Mouse (Mus musculus) MEL (cell line): Measurements from ENCODE around the gene Maml3. TPM values are rescaled to one million over a fixed set of nuclear protein-coding genes. Genes with fewer than 3 reads are reported as not detected.

Experiments
- DNase-seq: peaks from one replicate; pipeline ENCODE4 v3.0.0; 2011; ENCODE audit warnings: low read depth, low spot score
- H3K27ac ChIP-seq: 2 replicates; pipeline ENCODE4 v1.5.1; 2012; ENCODE audit warnings: low read depth, mild to moderate bottlenecking, control low read depth, low read length, moderate library complexity; ENCODE audit not compliant: control insufficient read depth
- H3K27me3 ChIP-seq, 2 experiments: fragments of 150-350 bp in 1 of 2; sonication (generic) in 1 of 2; 2 replicates each; pipeline ENCODE4 v1.6.1; 2012; ENCODE audit warnings: low read length in 2 of 2, mild to moderate bottlenecking in 2 of 2, improper control_type of control experiment in 1 of 2, moderate library complexity in 1 of 2; ENCODE audit not compliant: insufficient read depth in 2 of 2, control insufficient read depth in 1 of 2
- H3K36me3 ChIP-seq, 2 experiments: 2 replicates each; pipeline ENCODE4 v1.6.1; 2012 to 2014; ENCODE audit warnings: low read length in 2 of 2, improper control_type of control experiment in 1 of 2, inconsistent platforms in 1 of 2, mild to moderate bottlenecking in 1 of 2; ENCODE audit not compliant: insufficient read depth in 2 of 2, control insufficient read depth in 1 of 2
- H3K4me1 ChIP-seq, 2 experiments: fragments of 150-350 bp in 1 of 2; sonication (generic) in 1 of 2; 2 replicates each; pipeline ENCODE4 v1.6.1; 2012; ENCODE audit warnings: low read length in 2 of 2, improper control_type of control experiment in 1 of 2, mild to moderate bottlenecking in 1 of 2; ENCODE audit not compliant: insufficient read depth in 2 of 2, control insufficient read depth in 1 of 2
- H3K4me3 ChIP-seq, 2 experiments: fragments of 150-350 bp in 1 of 2; sonication (generic) in 1 of 2; 2 replicates each; pipeline ENCODE4 v1.5.1; 2012; ENCODE audit warnings: low read depth in 2 of 2, low read length in 2 of 2, mild to moderate bottlenecking in 2 of 2, moderate library complexity in 2 of 2, control low read depth in 1 of 2, improper control_type of control experiment in 1 of 2; ENCODE audit not compliant: control insufficient read depth in 1 of 2, insufficient read depth in 1 of 2
- H3K79me2 ChIP-seq: 2 replicates; pipeline ENCODE4 v1.6.1; 2012; ENCODE audit warnings: mild to moderate bottlenecking, low read length, moderate library complexity; ENCODE audit not compliant: control insufficient read depth, poor library complexity, insufficient read depth
- H3K9ac ChIP-seq: 2 replicates; pipeline ENCODE4 v1.6.1; 2012; ENCODE audit warnings: low read depth, mild to moderate bottlenecking, control low read depth, low read length, moderate library complexity; ENCODE audit not compliant: control insufficient read depth, poor library complexity, severe bottlenecking
- H3K9me3 ChIP-seq: fragments of 150-350 bp; sonication (generic); replicated peaks from 2 replicates; pipeline ENCODE4 v1.6.1; 2012; ENCODE audit warnings: mild to moderate bottlenecking, low read length, improper control_type of control experiment, moderate library complexity; ENCODE audit not compliant: insufficient read depth
- BHLHE40 ChIP-seq: IDR thresholded peaks from 2 replicates; pipeline ENCODE4 v1.6.1; 2012; ENCODE audit warnings: low read depth, mild to moderate bottlenecking, inconsistent platforms, low read length, improper control_type of control experiment, borderline replicate concordance
- CHD1 ChIP-seq: IDR thresholded peaks from 2 replicates; pipeline ENCODE4 v1.6.1; 2012; ENCODE audit warnings: low read depth, mild to moderate bottlenecking, inconsistent platforms, low read length, improper control_type of control experiment
- CHD2 ChIP-seq: IDR thresholded peaks from 2 replicates; pipeline ENCODE4 v1.6.1; 2011; ENCODE audit warnings: low read length, improper control_type of control experiment
- CTCF ChIP-seq, 3 experiments: IDR thresholded peaks in 2 of 3; conservative IDR thresholded peaks in 1 of 3; 2 replicates each; pipeline ENCODE4 v1.5.1; 2011 to 2012; ENCODE audit warnings: low read length in 3 of 3, low read depth in 2 of 3, mild to moderate bottlenecking in 2 of 3, improper control_type of control experiment in 1 of 3, inconsistent platforms in 1 of 3, mixed read lengths in 1 of 3, moderate library complexity in 1 of 3; ENCODE audit not compliant: control insufficient read depth in 1 of 3, insufficient read depth in 1 of 3, poor library complexity in 1 of 3, severe bottlenecking in 1 of 3
- E2F4 ChIP-seq: IDR thresholded peaks from 2 replicates; pipeline ENCODE4 v1.6.1; 2011; ENCODE audit warnings: low read depth, low read length, improper control_type of control experiment, borderline replicate concordance
- ELF1 ChIP-seq: IDR thresholded peaks from 2 replicates; pipeline ENCODE4 v1.6.1; 2014; ENCODE audit warnings: low read depth, mild to moderate bottlenecking, inconsistent platforms, low read length, improper control_type of control experiment, moderate library complexity
- EP300 ChIP-seq, 2 experiments: IDR thresholded peaks; 2 replicates each; pipeline ENCODE4 v1.6.1; 2011; ENCODE audit warnings: improper control_type of control experiment in 2 of 2, low read length in 2 of 2, low read depth in 1 of 2, mild to moderate bottlenecking in 1 of 2
- GABPA ChIP-seq: IDR thresholded peaks from 2 replicates; pipeline ENCODE4 v1.6.1; 2012; ENCODE audit warnings: low read depth, mild to moderate bottlenecking, inconsistent platforms, low read length, improper control_type of control experiment, moderate library complexity
- GATA1 ChIP-seq: IDR thresholded peaks from 2 replicates; pipeline ENCODE4 v1.6.1; 2011; ENCODE audit warnings: low read depth, low read length, improper control_type of control experiment
- HCFC1 ChIP-seq: IDR thresholded peaks from 2 replicates; pipeline ENCODE4 v1.6.1; 2012; ENCODE audit warnings: low read depth, mild to moderate bottlenecking, inconsistent platforms, low read length, improper control_type of control experiment, moderate library complexity
- JUND ChIP-seq: IDR thresholded peaks from 2 replicates; pipeline ENCODE4 v1.6.1; 2011; ENCODE audit warnings: low read depth, mild to moderate bottlenecking, improper control_type of control experiment, low read length
- KAT2A ChIP-seq: conservative IDR thresholded peaks from 2 replicates; pipeline ENCODE4 v1.6.1; 2012; ENCODE audit warnings: low read depth, low read length, improper control_type of control experiment, inconsistent platforms
- MAFK ChIP-seq: IDR thresholded peaks from 2 replicates; pipeline ENCODE4 v1.6.1; 2011; ENCODE audit warnings: low read depth, mild to moderate bottlenecking, low read length, improper control_type of control experiment, borderline replicate concordance
- MAX ChIP-seq: IDR thresholded peaks from 2 replicates; pipeline ENCODE4 v1.6.1; 2011; ENCODE audit warnings: low read length, improper control_type of control experiment
- MAZ ChIP-seq: IDR thresholded peaks from 2 replicates; pipeline ENCODE4 v1.6.1; 2012; ENCODE audit warnings: low read depth, mild to moderate bottlenecking, inconsistent platforms, low read length, improper control_type of control experiment
- MEF2A ChIP-seq: IDR thresholded peaks from 2 replicates; pipeline ENCODE4 v1.6.1; 2014; ENCODE audit warnings: low read depth, mild to moderate bottlenecking, inconsistent platforms, low read length, improper control_type of control experiment; ENCODE audit not compliant: poor library complexity, insufficient replicate concordance, severe bottlenecking; ENCODE audit errors: extremely low read depth
- MYB ChIP-seq: IDR thresholded peaks from 2 replicates; pipeline ENCODE4 v1.6.1; 2011; ENCODE audit warnings: mild to moderate bottlenecking, low read depth, low read length, improper control_type of control experiment
- NELFE ChIP-seq: IDR thresholded peaks from 2 replicates; pipeline ENCODE4 v1.6.1; 2011; ENCODE audit warnings: low read depth, low read length, improper control_type of control experiment
- NRF1 ChIP-seq: IDR thresholded peaks from 2 replicates; pipeline ENCODE4 v1.6.1; 2014; ENCODE audit warnings: low read depth, mild to moderate bottlenecking, inconsistent platforms, low read length, improper control_type of control experiment, moderate library complexity; ENCODE audit not compliant: poor library complexity, insufficient read depth, severe bottlenecking
- TAL1 ChIP-seq: IDR thresholded peaks from 2 replicates; pipeline ENCODE4 v1.6.1; 2012; ENCODE audit warnings: mild to moderate bottlenecking, inconsistent platforms, low read length, moderate library complexity, mixed read lengths
- USF1 ChIP-seq: IDR thresholded peaks from 2 replicates; pipeline ENCODE4 v1.6.1; 2014; ENCODE audit warnings: low read depth, mild to moderate bottlenecking, inconsistent platforms, low read length, improper control_type of control experiment, moderate library complexity
- ZKSCAN1 ChIP-seq: IDR thresholded peaks from 2 replicates; pipeline ENCODE4 v1.6.1; 2012; ENCODE audit warnings: low read depth, mild to moderate bottlenecking, inconsistent platforms, low read length, improper control_type of control experiment, moderate library complexity
- ZMIZ1 ChIP-seq: IDR thresholded peaks from 2 replicates; pipeline ENCODE4 v1.6.1; 2012; ENCODE audit warnings: low read depth, mild to moderate bottlenecking, inconsistent platforms, low read length, improper control_type of control experiment, moderate library complexity
- polyA plus RNA-seq, 2 experiments: library from polyadenylated mRNA; stranded (reverse) in 1 of 2; unstranded in 1 of 2; fragments of >175 nt in 1 of 2; fragments of >200 nt in 1 of 2; gene quantifications; 2 replicates each; pipeline versions ENCODE4 v1.2.1 to v1.2.4; 2012; ENCODE audit warnings: low replicate concordance in 2 of 2, low read depth in 1 of 2; ENCODE audit not compliant: insufficient read length in 2 of 2, insufficient read depth in 1 of 2, missing spikeins in 1 of 2
- total RNA-seq: library from RNA; depleted of rRNA; stranded (reverse); fragments of 300-350 nt; gene quantifications from 2 replicates; pipeline ENCODE4 v1.2.3, GENCODE M21; 2012

Maml3 gene
- total and polyA plus RNA-seq, 3 experiments: 2.0 to 4.1 TPM; not detected in 1

GRCm38 (mm10) chr3:51963151-51963791, 141.6 kb downstream of the Maml3 start:
- no peak overlapping the region for H3K27ac ChIP-seq
- H3K27me3 ChIP-seq: no peaks in the 10 kb centered on the region
- H3K4me1 ChIP-seq: peaks cover 2 to 4% of the 10 kb centered on the region in 2 experiments; a peak in 1 of 4 replicates
- no peaks in the 10 kb centered on the region for H3K79me2 ChIP-seq
- no peaks in the 10 kb centered on the region; a peak in 2 of 4 replicates for H3K36me3 ChIP-seq
- H3K4me3 ChIP-seq: no peak overlapping the region
- no peak for TF ChIP-seq ZMIZ1
- no peak for TF ChIP-seq GABPA
- no peak for TF ChIP-seq TAL1
- TF ChIP-seq NELFE: no peak
- TF ChIP-seq CTCF (IDR thresholded peaks at IDR 0.05 in 2 of 3, conservative IDR thresholded peaks at IDR 0.05 in 1 of 3; ENCODE audit: control insufficient read depth in 1 of 3, insufficient read depth in 1 of 3, low read depth in 2 of 3, low read length in 3 of 3, poor library complexity in 1 of 3, severe bottlenecking in 1 of 3): no peak
- TF ChIP-seq NRF1: no peak
- TF ChIP-seq CHD2: no peak
- no peak for TF ChIP-seq MAZ
- TF ChIP-seq CHD1: no peak
- TF ChIP-seq, all 39 proteins: peak for 0
- no peak for DNase-seq
- Histone ChIP-seq H3K9ac (no peak overlapping the region), H3K9me3 (no peaks in the 10 kb centered on the region)

DNA sequence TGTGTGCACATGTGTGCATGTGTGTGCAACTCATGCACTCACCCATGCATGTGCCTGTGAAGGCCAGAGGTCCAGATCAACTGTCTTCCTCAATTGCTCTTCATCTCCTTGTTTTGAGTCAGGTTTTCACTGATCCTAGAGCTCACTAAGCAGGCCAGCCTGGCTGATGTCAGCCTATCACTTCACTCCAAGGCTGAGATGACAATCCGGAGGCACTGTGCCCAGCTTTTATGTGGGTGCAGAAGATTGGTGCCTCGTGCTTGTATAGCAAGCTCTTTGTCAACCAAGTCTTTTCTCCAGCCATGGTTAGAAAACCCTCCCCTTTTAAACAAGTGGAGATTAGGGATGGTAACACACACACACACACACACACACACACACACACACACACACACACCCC, 146.1 kb downstream of the Maml3 start:
- TF ChIP-seq HCFC1: no peak
- TF ChIP-seq MAFK: no peak
- TF ChIP-seq EP300 (IDR thresholded peaks at IDR 0.05; ENCODE audit: low read depth in 1 of 2, low read length in 2 of 2): no peak
- no peak for TF ChIP-seq ELF1
- TF ChIP-seq GATA1: no peak
- TF ChIP-seq MEF2A: no peak
- no peak for TF ChIP-seq E2F4
- TF ChIP-seq JUND: no peak
- no peak for TF ChIP-seq KAT2A
- TF ChIP-seq TAL1: no peak
- TF ChIP-seq MAX: no peak
- TF ChIP-seq USF1: no peak
- no peak for TF ChIP-seq BHLHE40
- no peak for TF ChIP-seq MYB
- no peak for TF ChIP-seq ZKSCAN1
- peak; percentile 27 for DNase-seq
- H3K36me3 ChIP-seq: no peaks in the 10 kb centered on the region

More for the DNA sequence above, 146.1 kb downstream of the Maml3 start:
- Histone ChIP-seq H3K27me3 (no peaks in the 10 kb centered on the region), H3K27ac (no peak overlapping the region), H3K4me1 (0 out of 4 replicates have a peak, but pooled peaks cover 0 to 2% of the 10 kb centered on the region in 2 experiments), H3K9ac (no peak overlapping the region), H3K79me2 (no peaks in the 10 kb centered on the region), H3K4me3 (no peak overlapping the region), H3K9me3 (no peaks in the 10 kb centered on the region)
